Mouse (Mus musculus): ENCODE results near the gene Insig1. TPM values are rescaled to one million over a fixed set of nuclear protein-coding genes. Genes with fewer than 3 reads are reported as not detected.

The Insig1 gene
- polyA plus RNA-seq, 2 experiments, result 48.7 to 61.6 TPM

GRCm38 (mm10) chr5:28061011-28061410 lies 10.2 kb upstream of the Insig1 start:
- 63% methylated on average over 6 of the region's 6 CpGs for WGBS
- ATAC-seq (ENCODE audit: low FRiP score, low read depth) (no peak), DNase-seq (ENCODE audit: low spot score) (no peak)
- no peaks in the 10 kb centered on the region for H3K4me1 ChIP-seq (ENCODE audit: control insufficient read depth, insufficient read depth, low read length)
- H3K27me3 ChIP-seq (ENCODE audit: control insufficient read depth, insufficient read depth, low read length), result no peaks in the 10 kb centered on the region
- TF ChIP-seq POLR2A (IDR thresholded peaks at IDR 0.05; ENCODE audit: borderline replicate concordance, extremely low read depth, insufficient read depth, insufficient read length), result no peak
- no peaks in the 10 kb centered on the region for H3K36me3 ChIP-seq (ENCODE audit: control insufficient read depth, insufficient read depth, low read length)
- no peak overlapping the region for H3K4me2 ChIP-seq (replicated peaks; ENCODE audit: low read depth, low read length, severe bottlenecking)
- no peak overlapping the region for H3K27ac ChIP-seq (replicated peaks; ENCODE audit: low read depth, low read length)
- H3K9ac ChIP-seq (ENCODE audit: low read depth, low read length, severe bottlenecking), result no peak overlapping the region
- H3K4me3 ChIP-seq (replicated peaks; ENCODE audit: low read length), result no peak overlapping the region
- H3K9me3 ChIP-seq (ENCODE audit: control insufficient read depth, low read length), result no peaks in the 10 kb centered on the region

GRCm38 (mm10) chr5:28063989-28064624 lies 7.1 kb upstream of the Insig1 start:
- no peak overlapping the region for H3K4me3 ChIP-seq (replicated peaks; ENCODE audit: low read length)
- ATAC-seq (ENCODE audit: low FRiP score, low read depth) (no peak), DNase-seq (ENCODE audit: low spot score) (no peak)
- TF ChIP-seq POLR2A (IDR thresholded peaks at IDR 0.05; ENCODE audit: borderline replicate concordance, extremely low read depth, insufficient read depth, insufficient read length), result no peak
- no peak overlapping the region for H3K27ac ChIP-seq (replicated peaks; ENCODE audit: low read depth, low read length)
- no peaks in the 10 kb centered on the region for H3K27me3 ChIP-seq (ENCODE audit: control insufficient read depth, insufficient read depth, low read length)
- 53% methylated on average over 3 of the region's 3 CpGs for WGBS
- H3K4me2 ChIP-seq (replicated peaks; ENCODE audit: low read depth, low read length, severe bottlenecking), result no peak overlapping the region
- no peak overlapping the region for H3K9ac ChIP-seq (ENCODE audit: low read depth, low read length, severe bottlenecking)
- H3K9me3 ChIP-seq (ENCODE audit: control insufficient read depth, low read length), result no peaks in the 10 kb centered on the region
- H3K36me3 ChIP-seq (ENCODE audit: control insufficient read depth, insufficient read depth, low read length), result no peaks in the 10 kb centered on the region
- H3K4me1 ChIP-seq (ENCODE audit: control insufficient read depth, insufficient read depth, low read length), result no peaks in the 10 kb centered on the region

GRCm38 (mm10) chr5:28065275-28065674 lies 5.9 kb upstream of the Insig1 start:
- 65% methylated on average over 4 of the region's 4 CpGs for WGBS
- Histone ChIP-seq H3K36me3 (ENCODE audit: control insufficient read depth, insufficient read depth, low read length) (no peaks in the 10 kb centered on the region), H3K9me3 (ENCODE audit: control insufficient read depth, low read length) (no peaks in the 10 kb centered on the region), H3K27ac (replicated peaks; ENCODE audit: low read depth, low read length) (no peak overlapping the region), H3K4me1 (ENCODE audit: control insufficient read depth, insufficient read depth, low read length) (0 out of 2 replicates have a peak, but pooled peaks cover 3% of the 10 kb centered on the region), H3K27me3 (ENCODE audit: control insufficient read depth, insufficient read depth, low read length) (no peaks in the 10 kb centered on the region), H3K4me2 (replicated peaks; ENCODE audit: low read depth, low read length, severe bottlenecking) (no peak overlapping the region), H3K4me3 (replicated peaks; ENCODE audit: low read length) (no peak overlapping the region), H3K9ac (ENCODE audit: low read depth, low read length, severe bottlenecking) (no peak overlapping the region)
- no peak for TF ChIP-seq POLR2A (IDR thresholded peaks at IDR 0.05; ENCODE audit: borderline replicate concordance, extremely low read depth, insufficient read depth, insufficient read length)
- DNase-seq (ENCODE audit: low spot score), result no peak
- no peak for ATAC-seq (ENCODE audit: low FRiP score, low read depth)

GRCm38 (mm10) chr5:28066311-28066710 lies 4.9 kb upstream of the Insig1 start:
- H3K27ac ChIP-seq (replicated peaks; ENCODE audit: low read depth, low read length), result no peak overlapping the region
- WGBS, result 68% methylated on average over 5 of the region's 5 CpGs
- 0 out of 2 replicates have a peak, but pooled peaks cover 4% of the 10 kb centered on the region for H3K4me1 ChIP-seq (ENCODE audit: control insufficient read depth, insufficient read depth, low read length)
- H3K4me2 ChIP-seq (replicated peaks; ENCODE audit: low read depth, low read length, severe bottlenecking), result no peak overlapping the region
- no peak overlapping the region for H3K4me3 ChIP-seq (replicated peaks; ENCODE audit: low read length)
- no peak for ATAC-seq (ENCODE audit: low FRiP score, low read depth)
- no peak overlapping the region for H3K9ac ChIP-seq (ENCODE audit: low read depth, low read length, severe bottlenecking)
- no peaks in the 10 kb centered on the region for H3K27me3 ChIP-seq (ENCODE audit: control insufficient read depth, insufficient read depth, low read length)
- no peak for DNase-seq (ENCODE audit: low spot score)
- no peaks in the 10 kb centered on the region for H3K36me3 ChIP-seq (ENCODE audit: control insufficient read depth, insufficient read depth, low read length)
- H3K9me3 ChIP-seq (ENCODE audit: control insufficient read depth, low read length), result no peaks in the 10 kb centered on the region
- no peak for TF ChIP-seq POLR2A (IDR thresholded peaks at IDR 0.05; ENCODE audit: borderline replicate concordance, extremely low read depth, insufficient read depth, insufficient read length)

GRCm38 (mm10) chr5:28070149-28070827 lies 875 bp upstream of the Insig1 start:
- no peaks in the 10 kb centered on the region for H3K9me3 ChIP-seq (ENCODE audit: control insufficient read depth, low read length)
- peak overlapping the region; percentile 86 for H3K4me3 ChIP-seq (replicated peaks; ENCODE audit: low read length)
- peak overlapping the region; percentile 52 for H3K4me2 ChIP-seq (replicated peaks; ENCODE audit: low read depth, low read length, severe bottlenecking)
- no peak for ATAC-seq (ENCODE audit: low FRiP score, low read depth)
- H3K27me3 ChIP-seq (ENCODE audit: control insufficient read depth, insufficient read depth, low read length), result no peaks in the 10 kb centered on the region
- no peak for DNase-seq (ENCODE audit: low spot score)
- peak overlapping the region; percentile 28 for H3K27ac ChIP-seq (replicated peaks; ENCODE audit: low read depth, low read length)
- 20% methylated on average over 9 of the region's 9 CpGs for WGBS
- H3K36me3 ChIP-seq (ENCODE audit: control insufficient read depth, insufficient read depth, low read length), result peaks cover 18% of the 10 kb centered on the region
- H3K4me1 ChIP-seq (ENCODE audit: control insufficient read depth, insufficient read depth, low read length), result peaks cover 14% of the 10 kb centered on the region
- TF ChIP-seq POLR2A (IDR thresholded peaks at IDR 0.05; ENCODE audit: borderline replicate concordance, extremely low read depth, insufficient read depth, insufficient read length), result no peak
- H3K9ac ChIP-seq (ENCODE audit: low read depth, low read length, severe bottlenecking), result peak overlapping the region; percentile 55

Measured in limb, embryonic 14.5 days (tissue).